Mouse (Mus musculus) layer of hippocampus, adult 18-20 months (tissue): ENCODE data around the gene Zfhx2. TPM values are rescaled to one million over a fixed set of nuclear protein-coding genes. Genes with fewer than 3 reads are reported as not detected.

ENCODE experiments used
- DNase-seq, 2 experiments: peaks; one replicate each; pipeline ENCODE4 v3.0.0; 2022; ENCODE audit warnings: low spot score in 2 of 2
- total RNA-seq, 2 experiments: library from RNA; stranded (reverse); gene quantifications; 2 replicates each; pipeline ENCODE4 v1.2.3; 2021

Gene Zfhx2
- total RNA-seq, 2 experiments from 2014 or later = 52.9 to 58.5 TPM

DNA sequence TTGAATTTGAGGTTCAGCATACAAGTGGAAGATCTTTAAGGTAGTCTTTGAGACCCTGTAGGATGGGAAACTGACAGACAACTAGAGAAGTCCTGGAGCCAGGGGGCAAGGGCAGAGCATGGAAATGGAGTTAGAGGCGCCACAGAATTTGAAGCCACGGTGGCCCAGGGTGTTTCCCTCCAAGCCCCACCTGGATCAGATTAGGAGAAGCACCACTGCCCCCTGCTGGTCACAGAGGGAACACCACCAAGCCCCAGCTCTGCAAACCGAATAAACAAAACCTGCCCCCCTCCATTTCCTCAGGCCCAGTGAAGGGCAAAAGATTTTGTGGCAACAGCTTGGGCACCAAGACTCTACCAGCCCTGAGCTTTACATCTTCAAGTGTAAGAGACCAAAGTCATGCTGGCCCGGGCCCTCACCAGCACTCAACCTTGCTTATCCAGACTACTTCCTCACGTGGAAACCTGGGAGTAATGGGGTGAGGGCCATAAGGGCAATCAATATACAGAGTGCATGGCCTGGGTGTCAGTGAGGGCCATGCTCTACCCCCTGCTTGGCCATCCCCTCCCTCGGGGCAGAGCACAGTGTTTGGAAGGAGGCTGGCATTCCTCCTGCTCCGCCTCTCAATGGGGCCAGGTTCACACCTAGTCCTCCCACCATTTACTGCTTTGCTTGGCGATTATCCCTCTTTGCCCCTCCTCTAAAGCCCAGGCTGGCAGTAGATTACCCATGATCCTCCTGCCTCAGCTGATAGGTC lies 12.7 kb downstream of the Zfhx2 start:
- peak in 1 of 2 experiments; percentile 79 for DNase-seq

GRCm38 (mm10) chr14:55078366-55078989 lies 13.6 kb downstream of the Zfhx2 start:
- no peak for DNase-seq

DNA sequence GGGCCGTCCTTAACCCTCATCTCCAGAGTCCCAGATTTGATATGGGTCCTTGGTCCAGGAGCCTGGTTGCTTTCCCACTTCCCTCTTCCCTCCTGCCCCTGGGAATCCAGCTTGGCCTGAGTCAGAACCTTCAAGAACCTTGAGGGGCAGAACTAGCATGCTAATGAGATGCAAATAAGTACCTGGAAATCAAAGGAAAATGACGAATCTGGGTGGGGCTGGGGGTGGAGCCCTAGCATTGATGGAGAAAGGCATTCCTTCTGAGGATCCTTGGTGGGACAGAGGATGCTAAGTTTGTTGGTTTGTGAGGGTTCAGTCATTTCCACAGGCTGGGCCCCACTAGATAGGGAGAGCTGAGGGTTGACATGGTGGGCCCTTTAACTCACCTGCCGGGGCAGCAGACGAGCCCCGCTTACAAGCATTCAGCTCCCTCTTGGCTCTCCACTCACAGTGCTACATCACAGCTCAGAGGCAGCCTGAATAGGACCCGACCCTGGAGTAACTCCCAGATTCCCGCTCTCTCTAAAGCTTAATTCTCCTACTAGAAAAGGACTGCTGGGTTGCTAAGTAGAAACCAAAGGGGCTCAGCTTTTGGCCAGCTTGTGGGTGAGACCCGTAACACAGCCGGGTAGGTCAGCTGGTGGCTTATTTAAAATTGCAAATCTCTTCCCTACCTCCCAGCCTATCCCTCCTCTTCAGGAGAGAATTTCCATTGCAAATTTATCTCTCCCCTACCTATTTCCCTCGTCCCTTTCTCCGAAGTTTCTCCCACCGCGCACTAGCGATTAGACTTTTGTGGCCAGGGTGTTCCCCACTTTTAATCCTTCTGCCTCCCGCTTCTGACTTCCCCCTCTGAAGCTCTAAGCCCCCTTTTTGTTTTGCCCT lies 14.4 kb downstream of the Zfhx2 start:
- no peak for DNase-seq

DNA sequence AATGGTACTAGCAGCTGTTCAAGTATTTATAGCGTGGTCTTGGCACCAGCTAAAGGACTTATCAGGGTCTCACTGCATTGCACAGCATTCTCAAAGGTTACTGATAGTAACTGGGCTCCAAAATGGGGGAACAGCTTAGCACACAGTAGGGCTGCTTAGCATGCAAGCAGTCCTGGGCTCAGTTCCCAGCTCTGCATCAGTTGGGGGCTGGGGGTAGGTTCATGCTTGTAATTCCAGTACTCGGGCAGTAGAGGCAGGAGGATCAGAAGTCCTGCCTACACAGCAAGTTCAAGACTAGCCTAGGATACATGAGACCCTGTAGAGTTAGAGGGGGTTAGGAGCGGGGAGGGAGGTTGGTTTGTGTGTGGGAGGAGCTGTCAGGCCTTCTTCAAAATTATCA lies 15.2 kb downstream of the Zfhx2 start:
- no peak for DNase-seq

DNA sequence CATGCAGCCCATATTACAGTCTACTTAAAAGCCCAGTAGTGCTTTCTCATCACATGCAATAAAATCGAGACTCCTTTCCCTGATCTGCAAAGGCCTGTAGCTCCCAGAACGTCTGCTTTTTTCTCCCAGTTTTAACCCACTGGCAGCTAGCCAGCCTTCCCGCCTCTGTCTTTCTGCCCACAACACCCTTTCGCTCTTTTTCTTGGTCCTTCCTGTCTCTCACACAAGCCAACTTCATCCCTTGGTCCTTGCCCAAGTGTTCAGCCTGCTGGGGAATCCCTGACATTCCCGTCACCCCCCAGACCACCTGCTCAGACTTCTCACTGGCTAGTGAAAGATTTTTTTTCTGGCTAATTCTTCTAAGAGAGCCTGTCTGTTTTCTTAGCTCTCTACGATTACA lies 15.9 kb downstream of the Zfhx2 start:
- peak in 1 of 2 experiments; percentile 70 for DNase-seq

- no peak for DNase-seq
Measured at GRCm38 (mm10) chr14:55074416-55074815, 17.7 kb downstream of the Zfhx2 start.

- no peak for DNase-seq
Measured at GRCm38 (mm10) chr14:55071756-55072155, 20.4 kb downstream of the Zfhx2 start.

GRCm38 (mm10) chr14:55066042-55066441 lies 26.1 kb downstream of the Zfhx2 start:
- no peak for DNase-seq

DNA sequence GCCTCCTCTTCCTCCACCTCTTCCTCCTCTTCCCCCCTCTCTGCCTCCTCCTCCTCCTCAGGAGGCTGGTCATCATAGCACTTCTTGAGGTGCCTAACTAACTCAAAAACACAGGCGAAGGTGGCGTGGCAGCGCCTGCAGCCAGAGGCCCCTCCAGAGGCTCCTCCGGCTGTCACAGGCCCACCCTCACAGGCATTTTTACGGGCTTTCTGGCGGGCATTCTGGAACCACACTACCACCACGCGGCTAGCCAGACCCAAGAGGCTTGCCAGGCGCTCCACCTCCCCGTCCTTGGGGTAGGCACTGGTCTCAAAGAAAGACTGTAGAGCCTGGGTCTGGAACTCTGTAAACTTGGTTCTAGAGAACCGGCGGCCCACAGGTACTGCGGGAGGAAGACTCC lies 26.7 kb downstream of the Zfhx2 start:
- DNase-seq = no peak

DNA sequence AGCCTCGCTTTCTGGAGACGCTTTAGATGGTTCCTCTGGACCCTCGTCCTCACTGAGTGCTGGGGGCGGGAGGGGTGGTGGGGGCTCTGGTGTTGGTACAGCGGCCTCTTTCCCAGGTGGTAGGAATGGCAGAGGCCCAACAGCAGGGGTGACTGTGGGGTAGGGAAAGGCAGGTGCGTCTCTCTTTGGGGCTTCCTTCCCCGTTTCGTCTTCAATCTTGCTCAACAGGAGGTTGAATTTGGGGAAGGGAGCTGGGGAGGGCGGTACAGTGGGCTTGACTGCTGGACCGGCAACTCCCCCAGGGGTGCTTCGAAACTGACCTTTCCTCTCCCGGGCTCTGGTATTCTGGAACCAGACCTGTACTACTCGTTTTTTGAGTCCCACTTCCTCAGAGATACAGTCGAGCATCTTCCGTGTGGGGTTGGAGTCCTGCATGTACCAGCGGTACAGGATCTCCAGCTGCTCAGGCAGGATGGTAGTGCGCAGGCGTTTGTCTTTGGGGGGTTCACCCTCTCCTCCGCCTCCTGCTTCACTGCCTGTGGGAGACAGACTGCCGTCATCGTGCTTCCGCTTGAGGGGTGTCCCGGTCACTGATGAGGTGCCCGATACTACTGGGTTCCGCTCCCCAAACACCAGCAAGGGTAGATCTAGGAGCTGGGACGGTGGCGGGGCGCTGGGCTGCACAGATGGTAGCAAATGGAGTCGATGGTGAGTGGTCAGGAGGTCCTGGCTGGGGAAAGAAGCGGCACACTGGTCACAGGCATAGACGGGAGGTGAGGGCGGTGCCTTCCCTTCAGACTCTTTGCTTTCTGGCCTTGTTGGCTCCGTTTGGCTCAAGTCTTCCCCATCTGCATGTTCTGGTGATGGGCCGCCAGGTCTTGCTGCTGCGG lies 27.4 kb downstream of the Zfhx2 start:
- no peak for DNase-seq

DNA sequence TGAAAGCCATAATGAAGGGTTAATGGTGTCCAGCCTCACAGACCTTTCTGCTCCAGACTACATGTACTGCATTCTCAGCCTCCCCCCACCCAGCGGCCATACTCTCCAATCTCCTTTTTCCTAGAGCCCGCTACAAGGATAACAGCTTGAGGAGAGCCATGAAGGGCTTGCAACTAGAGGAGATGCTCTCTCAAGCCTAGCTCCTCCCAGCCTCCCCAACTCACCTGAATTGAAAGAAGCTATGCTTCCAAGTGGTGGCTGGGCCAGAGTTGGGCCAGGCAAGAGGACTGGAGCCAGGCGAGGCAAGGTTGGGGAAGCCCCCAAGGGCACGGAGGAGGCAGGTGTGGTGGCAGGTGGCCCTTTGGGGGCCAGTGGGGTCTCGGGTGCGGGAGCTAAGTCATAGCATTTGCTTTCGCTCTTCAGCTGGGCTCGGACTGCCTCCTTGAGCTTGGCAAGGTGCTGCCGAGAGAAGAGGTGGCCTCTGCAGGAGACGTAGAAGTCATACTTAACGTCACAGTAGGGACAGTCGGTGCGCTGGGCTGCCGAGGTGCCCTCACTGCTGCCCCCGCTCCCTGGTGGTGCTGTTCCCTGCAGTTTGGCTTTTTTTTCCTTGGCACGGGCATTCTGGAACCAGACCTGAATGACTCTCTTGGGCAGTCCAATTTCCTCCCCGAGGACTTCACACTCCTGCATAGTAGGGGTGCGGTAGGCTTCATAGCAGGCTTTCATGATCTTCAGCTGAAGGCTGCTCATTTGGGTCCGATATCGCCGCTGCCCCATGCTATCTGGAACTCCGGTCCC lies 28.3 kb downstream of the Zfhx2 start:
- no peak for DNase-seq

DNA sequence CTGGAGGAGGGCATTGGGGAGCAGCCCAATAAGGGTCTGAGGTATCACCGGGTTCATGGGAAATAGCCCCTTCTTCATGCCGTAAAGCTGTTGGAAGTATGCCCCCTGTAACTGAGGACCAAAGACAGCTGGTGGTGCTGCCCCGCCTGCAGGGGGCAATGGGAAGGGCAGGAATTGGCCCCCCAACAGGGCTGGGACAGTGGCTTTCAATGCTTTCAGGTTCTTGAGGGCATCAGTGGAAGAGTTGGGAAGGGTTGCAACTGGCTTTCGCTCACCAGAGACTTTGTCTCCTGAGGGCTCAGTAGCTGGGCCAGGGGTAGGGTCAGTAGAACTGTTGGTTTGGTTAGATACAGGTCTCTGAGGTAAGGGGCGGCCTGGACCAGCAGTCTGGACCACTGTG lies 29.0 kb downstream of the Zfhx2 start:
- DNase-seq = peak; percentile 8 to 17

GRCm38 (mm10) chr14:55062626-55063025 lies 29.5 kb downstream of the Zfhx2 start:
- peak; percentile 51 to 74 for DNase-seq

DNA sequence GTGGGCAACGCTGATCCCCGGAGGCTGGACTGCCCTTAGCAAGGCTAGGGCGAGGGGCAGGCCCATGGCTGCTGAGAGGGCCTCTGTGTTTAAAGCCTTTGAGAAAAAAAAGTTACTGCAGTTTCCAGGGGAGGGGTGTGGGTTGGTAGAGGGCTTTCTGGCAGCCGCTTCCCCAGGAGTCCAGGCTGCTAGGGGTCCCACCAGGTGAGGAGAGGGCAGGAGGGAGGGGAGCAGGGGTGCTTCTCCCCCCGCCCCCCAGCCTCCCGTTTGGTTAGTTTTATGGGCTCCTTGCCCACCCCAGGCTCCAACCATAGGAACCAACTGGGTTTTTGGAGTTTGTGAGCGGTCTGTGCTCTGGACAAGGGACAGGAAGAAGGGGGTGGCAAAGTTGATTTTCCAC lies 30.3 kb downstream of the Zfhx2 start:
- DNase-seq = peak in 1 of 2 experiments; percentile 3

DNA sequence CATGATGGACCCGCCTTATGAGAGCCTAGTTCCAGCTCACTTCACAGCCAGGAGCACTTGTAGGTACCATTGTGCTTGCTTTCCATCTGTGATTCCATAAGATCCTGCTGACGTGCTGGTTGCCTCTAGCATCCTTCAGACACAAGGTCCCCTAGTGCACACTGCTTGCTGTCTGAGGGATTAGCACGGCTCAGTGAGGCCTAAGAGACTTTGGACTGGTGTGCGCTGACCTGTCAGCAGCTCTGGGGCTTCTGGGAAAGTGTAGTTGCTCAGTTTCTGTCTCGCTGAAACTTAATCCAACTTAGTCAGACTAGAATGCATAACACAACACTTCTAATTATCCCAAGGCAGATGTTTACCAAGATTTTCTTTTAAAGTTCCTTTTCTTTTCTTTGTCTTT lies 32.2 kb downstream of the Zfhx2 start:
- no peak for DNase-seq

GRCm38 (mm10) chr14:55059009-55059408 lies 33.1 kb downstream of the Zfhx2 start:
- no peak for DNase-seq

DNA sequence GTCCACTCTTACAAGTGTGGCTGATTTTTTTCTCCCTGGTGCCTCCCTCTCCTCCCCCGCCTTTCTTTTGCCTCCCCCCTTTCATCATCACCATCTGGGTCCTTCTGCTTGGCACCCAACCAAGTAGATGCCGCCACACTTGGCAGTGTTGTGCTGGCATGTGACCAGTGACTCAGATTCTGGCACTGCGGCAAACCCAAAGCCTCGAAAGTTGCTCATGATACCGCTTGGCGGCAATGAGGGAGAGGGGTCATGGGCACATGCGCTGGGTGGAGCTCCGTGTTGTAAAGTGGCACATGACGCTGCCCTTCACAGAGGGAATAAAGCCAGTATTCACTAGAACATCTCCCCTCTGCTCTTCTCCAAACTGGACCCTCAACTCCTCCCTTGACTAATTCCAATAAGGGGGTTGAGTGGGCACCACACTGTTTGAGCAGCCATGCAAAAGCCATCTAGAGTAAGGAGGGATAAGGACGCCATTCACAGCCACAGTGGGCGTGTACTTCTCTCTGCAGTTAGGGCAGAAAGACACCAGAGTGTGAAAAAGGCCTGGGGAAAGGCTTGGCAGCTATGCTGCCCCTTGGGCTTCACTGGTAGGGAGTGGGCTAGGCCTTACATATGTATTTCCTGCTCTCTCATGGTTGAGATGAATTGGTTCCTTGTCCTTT lies 36.8 kb downstream of the Zfhx2 start:
- DNase-seq = peak; percentile 85 to 96

DNA sequence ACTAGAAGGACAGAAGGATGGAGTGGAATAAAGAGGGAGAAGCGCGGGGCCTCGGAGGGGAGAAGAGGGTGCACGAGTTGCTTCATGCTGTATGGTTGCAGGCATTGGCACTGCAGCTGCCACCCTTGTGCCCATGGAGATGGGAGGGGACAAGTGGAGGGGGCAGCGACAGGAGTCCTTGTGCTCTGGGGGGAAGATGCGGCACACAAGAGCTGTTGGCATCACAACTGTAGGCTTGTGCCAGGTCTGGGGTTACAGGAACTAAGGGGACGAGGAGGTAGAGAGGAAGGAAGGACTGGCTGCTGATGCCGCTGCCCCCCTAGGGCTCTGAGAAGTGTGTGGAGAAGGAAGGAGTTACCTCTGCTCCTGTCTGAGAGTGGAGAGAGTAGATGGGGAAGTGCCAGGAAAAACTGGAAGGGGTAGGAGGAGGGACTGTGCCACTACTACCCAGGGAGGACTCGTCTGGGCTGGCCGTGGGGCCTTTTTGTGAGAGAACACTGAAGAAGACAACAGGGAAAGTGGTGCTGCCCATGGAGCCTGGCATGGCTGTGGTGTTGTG lies 37.9 kb downstream of the Zfhx2 start:
- no peak for DNase-seq

- peak; percentile 84 to 89 for DNase-seq
Measured at GRCm38 (mm10) chr14:55053708-55054190, 38.4 kb downstream of the Zfhx2 start.
